Mouse (Mus musculus) cerebellum, adult 2 months (tissue): Measurements from ENCODE around the gene Zfp292. TPM values are rescaled to one million over a fixed set of nuclear protein-coding genes. Genes with fewer than 3 reads are reported as not detected.

Experiments used
- DNase-seq, 2 experiments: peaks; one replicate each; pipeline ENCODE4 v3.0.0; 2021
- H3K27ac ChIP-seq: fragments of 200-500 bp; 2 replicates; pipeline ENCODE4 v1.5.1; 2012; ENCODE audit warnings: low read length, control low read depth, inconsistent platforms; ENCODE audit not compliant: insufficient read depth
- H3K27me3 ChIP-seq: fragments of 200-500 bp; 2 replicates; pipeline ENCODE4 v1.6.1; 2012; ENCODE audit warnings: inconsistent platforms, mild to moderate bottlenecking, low read length, moderate library complexity; ENCODE audit not compliant: control insufficient read depth, insufficient read depth
- H3K4me1 ChIP-seq: fragments of 200-500 bp; 2 replicates; pipeline ENCODE4 v1.6.1; 2011; ENCODE audit warnings: low read length; ENCODE audit not compliant: control insufficient read depth, insufficient read depth
- H3K4me3 ChIP-seq: fragments of 200-500 bp; replicated peaks from 2 replicates; pipeline ENCODE3; 2011; ENCODE audit warnings: mild to moderate bottlenecking, low read depth, low read length, control low read depth; ENCODE audit not compliant: insufficient read depth
- CTCF ChIP-seq: fragments of 200-500 bp; IDR thresholded peaks from 2 replicates; pipeline ENCODE4 v1.5.1; 2011; ENCODE audit warnings: low read depth, mild to moderate bottlenecking, control low read depth, low read length, moderate library complexity, borderline replicate concordance; ENCODE audit not compliant: insufficient read depth
- POLR2A ChIP-seq: fragments of 200-500 bp; IDR thresholded peaks from 2 replicates; pipeline ENCODE4 v1.6.1; 2011; ENCODE audit warnings: low read length, control low read depth, borderline replicate concordance; ENCODE audit not compliant: insufficient read depth
- WGBS: fragments of 180-500 bp; shearing (Covaris S2); methylation state at CpG from one replicate; pipeline ENCODE4 v1.1.7; 2018; 5-methylcytosine and 5-hydroxymethylcytosine counted together
- polyA plus RNA-seq: library from polyadenylated mRNA; depleted of rRNA; stranded (reverse); fragments of >200 nt; gene quantifications from 2 replicates; pipeline ENCODE4 v1.2.3, GENCODE M21; 2012

Zfp292 gene
- polyA plus RNA-seq, 1 experiment: 8.9 TPM

- WGBS: 43% methylated on average over 7 of the region's 7 CpGs
- TF ChIP-seq POLR2A (no peak), CTCF (no peak)
Measured at GRCm38 (mm10) chr4:34852051-34852450, 30.7 kb downstream of the Zfp292 start.

GRCm38 (mm10) chr4:34850156-34850555, 32.6 kb downstream of the Zfp292 start:
- DNase-seq: no peak
- no peaks in the 10 kb centered on the region for H3K27me3 ChIP-seq
- no peak overlapping the region for H3K27ac ChIP-seq
- H3K4me1 ChIP-seq: peaks cover 4% of the 10 kb centered on the region; the same call in 1 of the 2 replicates
- TF ChIP-seq POLR2A (no peak), CTCF (no peak)
- H3K4me3 ChIP-seq: no peak overlapping the region
- 78% methylated on average over 2 of the region's 2 CpGs for WGBS

More at GRCm38 (mm10) chr4:34852051-34852450, 30.7 kb downstream of the Zfp292 start:
- no peaks in the 10 kb centered on the region for H3K27me3 ChIP-seq
- H3K4me1 ChIP-seq: peaks cover 4% of the 10 kb centered on the region; the same call in 1 of the 2 replicates
- H3K27ac ChIP-seq: no peak overlapping the region
- no peak overlapping the region for H3K4me3 ChIP-seq
- peak in 1 of 2 experiments; percentile 57 for DNase-seq

GRCm38 (mm10) chr4:34847679-34848309, 35.0 kb downstream of the Zfp292 start:
- Histone ChIP-seq H3K4me3 (no peak overlapping the region), H3K4me1 (peaks cover 8% of the 10 kb centered on the region; the same call in 1 of the 2 replicates), H3K27me3 (no peaks in the 10 kb centered on the region), H3K27ac (no peak overlapping the region)
- no peak for DNase-seq
- 89% methylated on average over 6 of the region's 6 CpGs for WGBS
- TF ChIP-seq POLR2A (no peak), CTCF (no peak)

- DNase-seq: no peak
- Histone ChIP-seq H3K4me1 (peaks cover 5% of the 10 kb centered on the region; the same call in 1 of the 2 replicates), H3K27me3 (no peaks in the 10 kb centered on the region), H3K27ac (no peak overlapping the region), H3K4me3 (no peak overlapping the region)
- TF ChIP-seq CTCF: no peak
- TF ChIP-seq POLR2A: no peak
- 89% methylated on average over 1 of the region's 1 CpGs for WGBS
Measured at GRCm38 (mm10) chr4:34843839-34844238, 38.9 kb downstream of the Zfp292 start.

GRCm38 (mm10) chr4:34842826-34843225, 39.9 kb downstream of the Zfp292 start:
- Histone ChIP-seq H3K4me3 (no peak overlapping the region), H3K4me1 (peaks cover 5% of the 10 kb centered on the region; the same call in 1 of the 2 replicates), H3K27me3 (no peaks in the 10 kb centered on the region), H3K27ac (no peak overlapping the region)
- TF ChIP-seq CTCF (no peak), POLR2A (no peak)
- WGBS: 60% methylated on average over 3 of the region's 3 CpGs
- no peak for DNase-seq

- TF ChIP-seq POLR2A (no peak), CTCF (no peak)
- Histone ChIP-seq H3K4me3 (no peak overlapping the region), H3K27me3 (no peaks in the 10 kb centered on the region), H3K4me1 (no peaks in the 10 kb centered on the region), H3K27ac (no peak overlapping the region)
- DNase-seq: no peak
- WGBS: 89% methylated on average over 4 of the region's 4 CpGs
Measured at GRCm38 (mm10) chr4:34831496-34831895, 51.3 kb downstream of the Zfp292 start.

GRCm38 (mm10) chr4:34829456-34829855, 53.3 kb downstream of the Zfp292 start:
- 85% methylated on average over 3 of the region's 3 CpGs for WGBS
- no peak overlapping the region for H3K27ac ChIP-seq
- H3K27me3 ChIP-seq: no peaks in the 10 kb centered on the region
- no peak overlapping the region for H3K4me3 ChIP-seq
- no peaks in the 10 kb centered on the region for H3K4me1 ChIP-seq
- no peak for DNase-seq
- TF ChIP-seq POLR2A (no peak), CTCF (no peak)

GRCm38 (mm10) chr4:34823901-34824300, 58.9 kb downstream of the Zfp292 start:
- DNase-seq: peak in 1 of 2 experiments; percentile 58
- H3K27me3 ChIP-seq: no peaks in the 10 kb centered on the region
- 67% methylated on average over 1 of the region's 1 CpGs for WGBS
- TF ChIP-seq POLR2A: no peak
- no peak for TF ChIP-seq CTCF
- H3K4me3 ChIP-seq: no peak overlapping the region
- no peak overlapping the region for H3K27ac ChIP-seq
- H3K4me1 ChIP-seq: peaks cover 3% of the 10 kb centered on the region; the same call in 1 of the 2 replicates
